Mouse (Mus musculus): ENCODE measurements around the gene Hid1. TPM values are rescaled to one million over a fixed set of nuclear protein-coding genes. Genes with fewer than 3 reads are reported as not detected.

Gene Hid1
- total RNA-seq, 1 experiment, result 2.4 TPM

- H3K36me3 ChIP-seq (ENCODE audit: control insufficient read depth, insufficient read depth, low read length, poor library complexity, severe bottlenecking), result no peaks in the 10 kb centered on the region
- peaks cover 2 to 10% of the 10 kb centered on the region in 2 experiments; a peak in 1 of 4 replicates for H3K4me1 ChIP-seq (ENCODE audit: control insufficient read depth in 2 of 2, insufficient read depth in 2 of 2, low read length in 2 of 2, poor library complexity in 1 of 2)
- no peak for TF ChIP-seq CHD2 (IDR thresholded peaks at IDR 0.05; ENCODE audit: low read depth, low read length)
- TF ChIP-seq HCFC1 (IDR thresholded peaks at IDR 0.05; ENCODE audit: borderline replicate concordance, insufficient read depth, low read length), result no peak
- TF ChIP-seq MAFK (IDR thresholded peaks at IDR 0.05; ENCODE audit: insufficient read depth, low read depth, low read length), result no peak
- no peak for TF ChIP-seq ZC3H11A (IDR thresholded peaks at IDR 0.05; ENCODE audit: borderline replicate concordance, low read depth, low read length)
- TF ChIP-seq ZNF384 (IDR thresholded peaks at IDR 0.05; ENCODE audit: low read depth, low read length), result no peak
- no peaks in the 10 kb centered on the region for H3K9me3 ChIP-seq (ENCODE audit: control insufficient read depth, insufficient read depth, low read depth, low read length)
- in situ Hi-C loops (cut with MboI; ENCODE audit: low sequenced_read_pairs in 2 of 2, unreplicated experiment in 2 of 2), result no loop called here
- DNase-seq (ENCODE audit: low read depth, low spot score), result peak; percentile 56
- no peak within 1 kb of the TSS for H3K27ac ChIP-seq (ENCODE audit: insufficient read depth, low read depth, low read length, poor library complexity, severe bottlenecking)
- no peak within 1 kb of the TSS for H3K9ac ChIP-seq (ENCODE audit: insufficient read depth, low read depth, low read length, poor library complexity, severe bottlenecking)
- H3K4me3 ChIP-seq (ENCODE audit: insufficient read depth in 1 of 2, low read depth in 1 of 2, low read length in 2 of 2, poor library complexity in 1 of 2, severe bottlenecking in 1 of 2), result peak within 1 kb of the TSS in 1 of 2 experiments; percentile 38; a peak in 2 of 4 replicates
Measured at GRCm38 (mm10) chr11:115321906-115322693, 45.5 kb downstream of the Hid1 start, which contains the start of gene Ush1g. Ush1g (minus strand) TSS chr11:115322041.

- H3K4me3 ChIP-seq (ENCODE audit: insufficient read depth in 1 of 2, low read depth in 1 of 2, low read length in 2 of 2, poor library complexity in 1 of 2, severe bottlenecking in 1 of 2), result peak overlapping the region in 1 of 2 experiments; percentile 41; a peak in 1 of 4 replicates
- no peak overlapping the region for H3K27ac ChIP-seq (ENCODE audit: insufficient read depth, low read depth, low read length, poor library complexity, severe bottlenecking)
- H3K9ac ChIP-seq (ENCODE audit: insufficient read depth, low read depth, low read length, poor library complexity, severe bottlenecking), result no peak overlapping the region
- no peaks in the 10 kb centered on the region for H3K36me3 ChIP-seq (ENCODE audit: control insufficient read depth, insufficient read depth, low read length, poor library complexity, severe bottlenecking)
- DNase-seq (ENCODE audit: low read depth, low spot score), result no peak
- TF ChIP-seq ZC3H11A (IDR thresholded peaks at IDR 0.05; ENCODE audit: borderline replicate concordance, low read depth, low read length) (no peak), MAFK (IDR thresholded peaks at IDR 0.05; ENCODE audit: insufficient read depth, low read depth, low read length) (no peak), CHD2 (IDR thresholded peaks at IDR 0.05; ENCODE audit: low read depth, low read length) (no peak), ZNF384 (IDR thresholded peaks at IDR 0.05; ENCODE audit: low read depth, low read length) (no peak), HCFC1 (IDR thresholded peaks at IDR 0.05; ENCODE audit: borderline replicate concordance, insufficient read depth, low read length) (no peak)
- no peaks in the 10 kb centered on the region for H3K9me3 ChIP-seq (ENCODE audit: control insufficient read depth, insufficient read depth, low read depth, low read length)
- peaks cover 2 to 9% of the 10 kb centered on the region in 2 experiments; a peak in 1 of 4 replicates for H3K4me1 ChIP-seq (ENCODE audit: control insufficient read depth in 2 of 2, insufficient read depth in 2 of 2, low read length in 2 of 2, poor library complexity in 1 of 2)
- in situ Hi-C loops (cut with MboI; ENCODE audit: low sequenced_read_pairs in 2 of 2, unreplicated experiment in 2 of 2), result no loop called here
Measured at GRCm38 (mm10) chr11:115319704-115320383, 47.7 kb downstream of the Hid1 start.

GRCm38 (mm10) chr11:115318245-115319027, 49.1 kb downstream of the Hid1 start:
- Histone ChIP-seq H3K27ac (ENCODE audit: insufficient read depth, low read depth, low read length, poor library complexity, severe bottlenecking) (no peak overlapping the region), H3K36me3 (ENCODE audit: control insufficient read depth, insufficient read depth, low read length, poor library complexity, severe bottlenecking) (no peaks in the 10 kb centered on the region), H3K4me3 (ENCODE audit: insufficient read depth in 1 of 2, low read depth in 1 of 2, low read length in 2 of 2, poor library complexity in 1 of 2, severe bottlenecking in 1 of 2) (peak overlapping the region; percentile 49 to 56), H3K9me3 (ENCODE audit: control insufficient read depth, insufficient read depth, low read depth, low read length) (no peaks in the 10 kb centered on the region), H3K9ac (ENCODE audit: insufficient read depth, low read depth, low read length, poor library complexity, severe bottlenecking) (peak overlapping the region; percentile 27; the same call in 1 of the 2 replicates), H3K4me1 (ENCODE audit: control insufficient read depth in 2 of 2, insufficient read depth in 2 of 2, low read length in 2 of 2, poor library complexity in 1 of 2) (peaks cover 2 to 6% of the 10 kb centered on the region in 2 experiments; a peak in 1 of 4 replicates)
- TF ChIP-seq CHD2 (IDR thresholded peaks at IDR 0.05; ENCODE audit: low read depth, low read length) (no peak), ZNF384 (IDR thresholded peaks at IDR 0.05; ENCODE audit: low read depth, low read length) (no peak), ZC3H11A (IDR thresholded peaks at IDR 0.05; ENCODE audit: borderline replicate concordance, low read depth, low read length) (no peak), HCFC1 (IDR thresholded peaks at IDR 0.05; ENCODE audit: borderline replicate concordance, insufficient read depth, low read length) (no peak), MAFK (IDR thresholded peaks at IDR 0.05; ENCODE audit: insufficient read depth, low read depth, low read length) (no peak)
- in situ Hi-C loops (cut with MboI; ENCODE audit: low sequenced_read_pairs in 2 of 2, unreplicated experiment in 2 of 2), result no loop called here
- DNase-seq (ENCODE audit: low read depth, low spot score), result no peak

- Histone ChIP-seq H3K36me3 (ENCODE audit: control insufficient read depth, insufficient read depth, low read length, poor library complexity, severe bottlenecking) (no peaks in the 10 kb centered on the region), H3K27ac (ENCODE audit: insufficient read depth, low read depth, low read length, poor library complexity, severe bottlenecking) (no peak overlapping the region), H3K9me3 (ENCODE audit: control insufficient read depth, insufficient read depth, low read depth, low read length) (no peaks in the 10 kb centered on the region), H3K9ac (ENCODE audit: insufficient read depth, low read depth, low read length, poor library complexity, severe bottlenecking) (no peak overlapping the region), H3K4me3 (ENCODE audit: insufficient read depth in 1 of 2, low read depth in 1 of 2, low read length in 2 of 2, poor library complexity in 1 of 2, severe bottlenecking in 1 of 2) (no peak overlapping the region), H3K4me1 (ENCODE audit: control insufficient read depth in 2 of 2, insufficient read depth in 2 of 2, low read length in 2 of 2, poor library complexity in 1 of 2) (peaks cover 2 to 6% of the 10 kb centered on the region in 2 experiments; a peak in 1 of 4 replicates)
- TF ChIP-seq CHD2 (IDR thresholded peaks at IDR 0.05; ENCODE audit: low read depth, low read length), result no peak
- no peak for TF ChIP-seq ZC3H11A (IDR thresholded peaks at IDR 0.05; ENCODE audit: borderline replicate concordance, low read depth, low read length)
- TF ChIP-seq MAFK (IDR thresholded peaks at IDR 0.05; ENCODE audit: insufficient read depth, low read depth, low read length), result no peak
- no peak for TF ChIP-seq HCFC1 (IDR thresholded peaks at IDR 0.05; ENCODE audit: borderline replicate concordance, insufficient read depth, low read length)
- TF ChIP-seq ZNF384 (IDR thresholded peaks at IDR 0.05; ENCODE audit: low read depth, low read length), result no peak
- DNase-seq (ENCODE audit: low read depth, low spot score), result no peak
- in situ Hi-C loops (cut with MboI; ENCODE audit: low sequenced_read_pairs in 2 of 2, unreplicated experiment in 2 of 2), result no loop called here
Measured at GRCm38 (mm10) chr11:115317204-115317603, 50.4 kb downstream of the Hid1 start.
